Mouse (Mus musculus): Measurements from ENCODE around the gene Tbc1d22a.
A peak's percentile ranks its signal among the peaks of the same experiment; 100 is the strongest.
"Not testable (repeated sequence)": the region's sequence is repeated elsewhere in the genome, so short reads cannot be mapped to it uniquely, and the experiment has no call there.

Tbc1d22a gene

GRCm38 (mm10) chr15:86213753-86214548 lies at the start of gene Tbc1d22a:
Gene Tbc1d22a, plus strand, starts transcription at chr15:86214459.
- peak; percentile 75 for DNase-seq (ENCODE audit: low spot score)

GRCm38 (mm10) chr15:86164718-86165345 lies 49.4 kb upstream of the Tbc1d22a start:
- DNase-seq (ENCODE audit: low spot score), result no peak

- no peak for DNase-seq (ENCODE audit: low spot score)
Observed at GRCm38 (mm10) chr15:86165811-86166590, 48.3 kb upstream of the Tbc1d22a start.

- no peak for DNase-seq (ENCODE audit: low spot score)
Observed at GRCm38 (mm10) chr15:86167032-86167655, 47.1 kb upstream of the Tbc1d22a start.

GRCm38 (mm10) chr15:86167787-86168504 lies 46.3 kb upstream of the Tbc1d22a start:
- DNase-seq (ENCODE audit: low spot score), result no peak

GRCm38 (mm10) chr15:86168505-86168867 lies 45.8 kb upstream of the Tbc1d22a start:
- DNase-seq (ENCODE audit: low spot score), result no peak

DNA sequence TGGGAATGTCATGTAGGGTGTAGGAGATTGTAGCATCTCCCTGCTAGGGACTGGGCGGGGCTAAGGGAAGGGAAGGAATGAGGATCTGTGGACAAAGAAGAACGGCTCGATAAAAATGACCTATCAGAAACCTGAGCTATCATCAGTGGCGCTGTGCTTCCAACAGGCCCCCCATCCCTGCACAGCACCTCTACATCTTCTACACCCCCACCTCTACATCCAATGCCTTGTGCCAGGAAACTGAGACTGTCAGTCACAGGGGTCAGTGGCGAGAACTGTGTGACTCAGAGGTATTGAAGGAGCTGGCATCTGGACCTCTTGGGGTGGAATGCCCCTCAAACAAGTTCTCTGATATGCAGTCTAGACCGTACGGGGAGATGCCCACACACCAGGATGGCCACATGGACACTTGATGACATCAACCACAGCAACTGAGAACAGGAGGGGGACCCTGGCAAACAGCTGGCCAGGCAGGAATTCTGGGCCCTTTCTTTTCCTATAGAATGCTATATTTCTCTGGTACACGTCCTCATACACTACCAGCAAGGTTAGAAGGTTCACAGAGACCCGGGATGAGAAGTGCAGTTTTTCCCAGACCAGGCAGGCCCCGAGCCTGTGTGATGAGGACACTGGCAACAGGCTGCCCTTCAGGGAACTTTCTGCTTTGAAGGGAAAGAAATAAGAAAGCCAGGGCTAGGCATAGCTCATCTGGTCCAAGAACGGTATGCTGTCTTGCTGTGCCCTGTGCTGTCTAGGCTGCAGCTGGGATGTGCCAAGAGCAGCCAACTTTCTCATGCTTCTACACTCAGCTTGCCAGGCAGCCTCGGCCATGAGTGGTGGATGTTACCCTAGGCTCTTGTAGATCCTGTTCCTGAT lies 45.1 kb upstream of the Tbc1d22a start:
- DNase-seq (ENCODE audit: low spot score), result no peak

DNA sequence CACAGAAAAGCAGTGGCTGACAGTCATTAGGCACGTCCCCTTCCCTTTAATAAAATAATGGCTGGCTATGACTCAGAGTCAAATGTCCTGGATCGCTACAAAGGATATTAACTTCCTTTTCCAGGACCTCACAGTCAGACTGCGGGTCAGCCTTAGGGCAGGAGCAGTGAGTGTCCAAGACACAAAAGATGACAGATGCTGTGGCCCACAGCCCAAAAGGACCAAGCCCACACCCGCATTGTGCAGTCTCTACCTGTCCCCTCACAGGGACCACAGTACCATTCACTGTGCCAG lies 44.5 kb upstream of the Tbc1d22a start:
- DNase-seq (ENCODE audit: low spot score), result no peak

DNA sequence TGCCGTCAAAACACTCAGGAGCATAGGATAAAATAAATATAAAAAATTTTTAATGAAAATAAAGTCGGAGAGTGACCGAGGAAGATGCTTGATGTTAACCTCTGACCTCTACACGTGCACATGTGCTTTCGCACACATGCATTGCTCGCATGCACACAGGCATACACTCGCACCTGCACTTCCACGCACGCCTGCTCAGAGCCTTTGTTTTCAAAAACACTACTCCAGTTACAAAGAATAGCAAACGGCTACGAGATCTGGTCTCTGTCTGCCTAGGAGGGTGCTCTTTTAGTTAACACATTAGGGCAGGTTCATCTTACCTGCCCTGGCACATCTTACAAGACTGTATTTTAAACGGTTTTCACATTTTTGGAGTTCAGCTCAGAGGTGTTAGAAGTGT lies 42.9 kb upstream of the Tbc1d22a start:
- DNase-seq (ENCODE audit: low spot score), result no peak

DNA sequence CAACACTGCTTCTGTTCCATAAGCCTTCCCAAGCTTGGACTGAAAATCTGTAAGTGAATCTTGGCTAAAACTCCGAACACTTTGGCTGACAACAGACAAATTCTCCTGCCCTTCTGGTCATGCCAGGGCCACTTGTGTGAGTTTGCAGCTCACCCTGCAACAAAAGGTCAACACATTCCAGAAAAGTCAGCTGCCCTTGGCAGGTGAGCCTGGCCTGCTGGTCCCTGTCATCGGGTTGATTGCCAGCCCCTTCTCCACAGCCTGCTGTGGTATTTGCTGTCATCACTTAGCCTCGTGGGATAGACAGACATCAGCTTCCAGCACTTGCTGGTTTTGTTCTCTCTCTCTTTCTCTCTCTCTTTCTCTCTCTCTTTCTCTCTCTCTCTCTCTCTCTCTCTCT lies 42.1 kb upstream of the Tbc1d22a start:
- DNase-seq (ENCODE audit: low spot score), result no peak

GRCm38 (mm10) chr15:86172526-86172925 lies 41.7 kb upstream of the Tbc1d22a start:
- no peak for DNase-seq (ENCODE audit: low spot score)

DNA sequence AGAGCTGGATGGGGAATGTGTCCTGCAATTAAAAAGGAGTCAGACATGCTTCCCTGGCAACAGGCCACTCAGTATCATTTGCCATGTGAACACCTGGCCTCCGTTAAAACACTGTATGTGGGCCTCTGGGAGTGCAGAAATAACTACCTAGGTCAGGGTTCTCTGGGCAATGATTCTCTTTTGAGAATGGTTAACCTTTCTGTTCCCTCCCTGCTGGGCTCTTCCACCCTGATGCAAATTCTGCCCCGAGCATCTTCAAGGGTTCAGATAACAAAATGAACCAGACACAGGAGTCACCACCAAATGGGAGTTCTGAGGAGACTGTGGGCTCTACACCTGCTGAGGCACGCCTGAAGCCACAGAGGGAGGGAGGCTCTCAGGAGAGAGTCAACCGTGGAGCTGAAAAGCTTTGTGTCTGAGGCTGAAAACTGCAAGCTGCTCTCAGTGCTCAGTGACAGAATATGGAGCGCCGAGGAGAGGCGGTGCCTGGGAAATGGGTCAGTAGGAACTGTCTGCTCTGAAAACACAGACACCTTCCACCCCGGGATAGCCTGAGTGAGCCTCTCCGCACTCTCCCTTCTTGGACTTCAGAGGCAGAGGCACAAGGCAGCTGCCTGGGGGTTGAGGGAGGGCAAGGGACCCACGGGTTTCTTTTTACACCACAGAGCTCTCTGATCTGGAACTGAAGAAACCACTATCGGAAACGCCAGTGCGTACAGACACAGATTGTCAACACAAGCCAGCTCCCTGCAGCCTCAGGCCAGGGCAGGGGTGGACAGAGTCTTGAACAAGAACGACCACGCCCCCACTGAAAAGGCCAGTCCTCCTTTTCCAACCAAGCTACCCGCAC lies 40.9 kb upstream of the Tbc1d22a start:
- no peak for DNase-seq (ENCODE audit: low spot score)

- no peak for DNase-seq (ENCODE audit: low spot score)
Observed at GRCm38 (mm10) chr15:86175253-86176050, 38.8 kb upstream of the Tbc1d22a start.

GRCm38 (mm10) chr15:86176166-86176565 lies 38.1 kb upstream of the Tbc1d22a start:
- DNase-seq (ENCODE audit: low spot score), result no peak

- DNase-seq (ENCODE audit: low spot score), result no peak
Observed at GRCm38 (mm10) chr15:86176771-86177702, 37.2 kb upstream of the Tbc1d22a start.

DNA sequence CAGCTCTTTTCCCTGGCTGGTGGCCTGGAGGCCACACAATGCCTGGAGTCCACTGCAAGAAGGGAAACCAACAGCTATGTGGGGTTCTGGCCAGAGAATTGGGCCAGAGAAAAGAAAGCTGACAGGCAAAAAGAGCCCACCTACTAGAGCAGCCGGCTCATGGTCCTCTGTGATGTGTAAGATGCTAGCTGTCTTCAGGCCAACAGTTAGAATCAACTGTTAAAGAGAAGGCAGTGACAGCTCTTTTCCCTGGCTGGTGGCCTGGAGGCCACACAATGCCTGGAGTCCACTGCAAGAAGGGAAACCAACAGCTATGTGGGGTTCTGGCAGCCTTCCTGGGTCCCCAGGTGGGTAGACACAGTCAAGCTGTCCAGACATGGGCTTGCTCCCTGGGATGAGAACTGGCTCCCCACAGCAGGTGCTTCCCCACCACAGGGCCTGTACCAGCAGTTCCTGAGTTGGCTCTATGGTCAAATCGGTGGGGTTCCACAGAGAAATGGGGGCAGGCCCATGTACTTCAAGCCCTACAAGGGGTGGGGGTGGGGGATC lies 36.5 kb upstream of the Tbc1d22a start:
- not testable (repeated sequence) for DNase-seq (ENCODE audit: low spot score)

DNA sequence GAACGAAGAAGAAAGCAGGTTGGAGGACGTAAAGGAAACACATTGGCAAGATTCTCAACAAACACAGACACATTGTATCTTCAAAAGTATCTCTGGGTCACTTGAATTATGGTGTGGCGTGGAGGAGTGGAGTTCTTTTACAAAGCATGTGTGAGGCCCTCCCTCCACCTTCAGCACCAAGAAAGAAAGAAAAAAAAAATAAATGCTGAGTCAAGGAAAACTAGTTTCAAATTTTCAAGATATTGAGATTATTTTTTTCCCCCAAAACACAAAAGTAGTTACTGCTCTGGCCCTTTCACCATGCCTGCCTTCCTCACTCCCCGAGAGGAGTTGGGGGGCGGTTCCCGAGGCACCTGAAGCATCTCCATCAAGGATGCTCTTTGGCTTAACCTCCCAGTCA lies 35.7 kb upstream of the Tbc1d22a start:
- DNase-seq (ENCODE audit: low spot score), result no peak

DNA sequence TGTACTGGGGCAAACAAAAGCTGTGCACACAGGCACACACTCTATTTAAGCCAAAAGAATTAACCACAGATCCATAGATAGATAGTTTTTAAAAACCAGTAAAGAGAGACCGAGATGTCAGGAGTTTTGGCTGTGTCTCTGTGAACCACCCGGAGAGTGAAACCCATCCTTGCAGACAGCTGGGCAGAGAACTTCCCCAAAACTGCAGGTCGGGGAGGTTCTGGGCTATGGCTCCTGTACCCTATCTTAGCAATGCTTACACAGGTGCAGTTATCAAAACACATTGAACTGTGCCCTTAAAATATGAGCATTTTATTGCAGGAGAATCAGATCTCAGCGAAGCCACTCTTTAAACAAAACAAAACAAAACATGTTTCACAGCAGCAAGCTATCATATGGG lies 33.8 kb upstream of the Tbc1d22a start:
- DNase-seq (ENCODE audit: low spot score), result no peak
